Mouse (Mus musculus) cerebellum, adult 9-11 months (tissue): Measurements from ENCODE around the gene Tpt1.

Experiments
- DNase-seq: peaks from one replicate; pipeline ENCODE4 v3.0.0; 2022

The Tpt1 gene

DNA sequence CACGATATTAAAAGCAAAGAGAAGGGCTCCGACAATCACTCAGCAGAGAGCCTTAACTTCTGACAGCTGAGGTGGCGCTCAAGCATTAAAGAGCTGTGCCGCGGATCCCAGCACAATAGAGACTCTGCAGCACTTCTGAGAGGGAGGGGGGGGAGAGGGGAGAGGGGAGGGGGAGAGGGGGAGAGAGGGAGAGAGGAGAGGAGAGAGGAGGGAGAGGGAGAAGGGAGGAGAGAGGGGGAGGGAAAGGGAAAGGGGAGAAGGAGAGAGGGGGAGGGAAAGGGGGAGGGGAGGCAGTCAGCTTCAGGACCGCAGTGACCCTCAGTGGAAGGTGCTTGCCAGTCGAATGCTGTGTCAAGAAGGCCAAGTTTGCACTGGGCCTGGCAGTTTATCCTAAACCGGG, 34.1 kb downstream of the Tpt1 start:
- no peak for DNase-seq

- no peak for DNase-seq
Measured at GRCm38 (mm10) chr14:75881856-75882255, 37.0 kb downstream of the Tpt1 start.

GRCm38 (mm10) chr14:75883330-75883729, 38.4 kb downstream of the Tpt1 start:
- no peak for DNase-seq

GRCm38 (mm10) chr14:75883873-75884272, 39.0 kb downstream of the Tpt1 start:
- no peak for DNase-seq

- DNase-seq = no peak
Measured at GRCm38 (mm10) chr14:75892118-75892517, 47.2 kb downstream of the Tpt1 start.
